Mouse (Mus musculus): Measurements from ENCODE around the gene Wwc1.
"Not testable (repeated sequence)": the region's sequence is repeated elsewhere in the genome, so short reads cannot be mapped to it uniquely, and the experiment has no call there.

The Wwc1 gene

DNA sequence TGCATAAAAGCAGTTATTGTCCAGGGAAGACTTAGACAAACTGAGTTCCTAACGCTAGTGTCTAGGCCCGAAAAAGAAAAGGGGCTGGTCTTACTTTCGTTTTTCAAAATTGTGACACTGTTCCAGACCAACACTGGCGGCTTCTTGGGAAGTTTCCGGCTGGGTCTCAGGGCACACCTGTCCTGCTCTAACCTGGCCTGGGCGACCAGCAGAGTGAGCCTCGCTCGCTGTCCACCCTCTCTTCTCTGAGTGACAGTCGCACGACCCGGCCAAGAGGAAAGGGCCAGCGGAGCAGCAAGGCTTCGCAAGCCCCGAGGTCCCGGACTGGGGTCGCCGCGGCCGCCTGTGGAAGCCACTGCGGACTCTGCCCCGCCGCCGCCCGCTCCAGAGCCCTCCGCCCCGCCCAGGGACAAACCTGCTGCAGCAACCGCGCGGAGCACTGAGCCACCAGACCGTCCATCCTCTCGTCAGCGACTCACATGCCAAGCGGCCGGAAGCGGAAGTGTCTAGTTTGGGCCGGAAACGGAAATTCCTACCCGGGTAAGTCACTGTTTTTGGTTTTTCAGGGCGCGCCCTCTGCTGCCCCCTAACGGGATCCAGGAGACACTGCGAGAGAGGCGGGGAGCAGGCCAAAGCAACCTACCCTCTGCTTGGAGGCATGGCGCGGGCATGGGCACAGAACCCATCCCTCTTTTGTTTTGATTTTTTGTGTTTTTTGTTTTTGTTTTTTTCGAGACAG lies 146.1 kb downstream of the Wwc1 start, which contains the start of gene Rars:
TSS of gene Rars (minus strand) at position 485 of the 739 bp plus-strand sequence.
- peak; percentile 93 to 96 for DNase-seq

DNA sequence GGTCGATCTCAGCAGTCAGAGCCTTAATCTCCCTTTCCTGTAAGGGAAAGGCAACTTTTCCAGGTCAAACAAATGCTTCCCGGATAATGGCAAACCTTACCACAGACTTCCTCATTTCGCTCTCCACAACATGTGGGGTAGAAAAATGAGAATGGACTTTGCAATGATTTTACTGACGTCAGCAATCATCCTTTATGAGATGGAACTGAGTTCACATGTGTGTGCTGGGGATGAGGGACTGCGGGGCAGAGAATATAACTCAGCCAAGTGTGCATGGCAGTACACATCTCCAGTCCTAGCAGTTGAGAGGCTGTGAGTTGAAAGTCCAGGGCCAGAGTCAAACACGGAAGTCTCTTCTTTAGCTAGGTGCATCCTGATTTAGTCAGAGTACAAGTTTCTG lies 147.1 kb downstream of the Wwc1 start:
- no peak for DNase-seq

- no peak for DNase-seq
These were observed 148.2 kb downstream of the Wwc1 start for GRCm38 (mm10) chr11:35832139-35832538.

GRCm38 (mm10) chr11:35827714-35828113 lies 152.6 kb downstream of the Wwc1 start:
- no peak for DNase-seq

DNA sequence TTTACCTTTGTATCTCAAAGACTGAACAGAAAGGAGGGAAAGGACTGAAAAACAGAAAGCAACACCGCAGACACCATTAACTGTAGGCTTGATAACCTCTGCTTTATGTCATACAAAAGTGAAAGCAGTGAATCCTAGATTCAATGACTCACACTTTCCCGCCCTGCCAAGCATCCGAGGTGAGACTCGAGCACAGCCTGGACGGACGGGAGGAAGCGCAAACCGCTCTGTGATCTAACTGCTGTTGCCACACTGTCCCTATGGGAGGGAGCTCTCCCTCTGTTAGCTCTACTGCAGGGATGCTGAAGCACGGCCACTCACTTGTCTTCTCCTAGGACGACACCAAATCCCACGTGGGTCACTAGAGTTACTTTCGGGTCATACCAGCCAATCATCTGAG lies 164.0 kb downstream of the Wwc1 start:
- DNase-seq, result no peak

- DNase-seq, result no peak
These were observed 168.9 kb downstream of the Wwc1 start for GRCm38 (mm10) chr11:35811458-35811857.

DNA sequence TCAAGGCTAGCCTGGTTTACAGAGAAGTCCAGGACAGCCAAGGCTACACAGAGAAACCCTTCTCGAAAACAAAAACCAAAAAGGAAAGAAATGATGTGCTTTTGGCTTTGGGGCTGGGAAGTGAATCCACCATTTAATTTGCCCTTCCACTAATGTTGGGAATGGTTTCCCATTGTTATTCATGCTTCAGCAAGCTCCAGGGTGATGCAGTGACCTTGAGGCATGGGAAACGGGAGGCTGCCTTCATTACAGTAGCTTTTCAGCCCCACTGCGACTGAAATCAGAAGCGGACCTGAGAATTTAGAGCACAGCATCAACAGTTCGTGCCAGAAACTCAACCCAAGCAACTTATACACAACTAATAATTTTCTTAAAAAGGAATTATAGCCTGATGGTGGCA lies 179.0 kb downstream of the Wwc1 start:
- no peak for DNase-seq

- DNase-seq, result peak in 1 of 2 experiments; percentile 30
These were observed 181.5 kb downstream of the Wwc1 start, which contains the start of gene Fbll1 for GRCm38 (mm10) chr11:35798874-35799273. TSS of gene Fbll1 (minus strand) at chr11:35798884.

DNA sequence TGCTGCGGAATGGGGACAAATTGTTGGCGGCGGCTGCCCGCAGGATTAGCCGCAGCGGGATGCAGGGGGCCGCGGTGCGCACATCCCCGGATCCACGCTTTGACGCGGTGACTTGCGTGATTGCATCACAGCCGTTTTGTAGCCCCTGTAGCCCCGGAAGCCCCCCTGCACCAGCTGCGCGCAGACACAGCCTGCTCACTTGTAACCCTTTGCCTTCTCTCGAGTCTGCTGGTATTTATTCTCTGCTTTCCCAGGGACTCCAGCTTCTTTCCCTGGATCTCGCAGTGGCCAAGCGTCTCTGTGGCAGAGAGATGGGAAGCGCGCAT lies 181.9 kb downstream of the Wwc1 start:
- DNase-seq, result peak; percentile 79 to 80

- DNase-seq, result peak; percentile 45 to 57
These were observed 182.4 kb downstream of the Wwc1 start for GRCm38 (mm10) chr11:35797751-35798494.

GRCm38 (mm10) chr11:35792800-35793199 lies 187.5 kb downstream of the Wwc1 start:
- not testable (repeated sequence) for DNase-seq

- DNase-seq, result no peak
These were observed 191.9 kb downstream of the Wwc1 start for GRCm38 (mm10) chr11:35788443-35788842.
